Mouse (Mus musculus) embryonic fibroblast, embryonic 13.5 days (primary cell): ENCODE results near the gene Card11. TPM values are rescaled to one million over a fixed set of nuclear protein-coding genes. Genes with fewer than 3 reads are reported as not detected.

Experiments
- H3K27ac ChIP-seq: 2 replicates; pipeline ENCODE4 v1.5.1; 2012; ENCODE audit warnings: low read length, control low read depth, inconsistent platforms; ENCODE audit not compliant: insufficient read depth
- H3K4me1 ChIP-seq: 2 replicates; pipeline ENCODE4 v1.6.1; 2011; ENCODE audit warnings: low read length; ENCODE audit not compliant: control insufficient read depth, insufficient read depth
- H3K4me3 ChIP-seq: 2 replicates; pipeline ENCODE4 v1.5.1; 2011; ENCODE audit warnings: mild to moderate bottlenecking, control low read depth, low read length; ENCODE audit not compliant: insufficient read depth
- CTCF ChIP-seq: IDR thresholded peaks from 2 replicates; pipeline ENCODE4 v1.5.1; 2011; ENCODE audit warnings: mild to moderate bottlenecking, control low read depth, low read length, moderate library complexity, borderline replicate concordance; ENCODE audit not compliant: insufficient read depth
- POLR2A ChIP-seq: IDR thresholded peaks from 2 replicates; pipeline ENCODE4 v1.6.1; 2011; ENCODE audit warnings: low read depth, mild to moderate bottlenecking, control low read depth, low read length, moderate library complexity
- polyA plus RNA-seq: library from polyadenylated mRNA; stranded (reverse); fragments of >200 nt; gene quantifications from 2 replicates; pipeline ENCODE4 v1.2.4, GENCODE M21; 2011; ENCODE audit warnings: low read depth; ENCODE audit not compliant: missing spikeins, insufficient read length

Card11 gene
- polyA plus RNA-seq, 1 experiment = not detected

DNA sequence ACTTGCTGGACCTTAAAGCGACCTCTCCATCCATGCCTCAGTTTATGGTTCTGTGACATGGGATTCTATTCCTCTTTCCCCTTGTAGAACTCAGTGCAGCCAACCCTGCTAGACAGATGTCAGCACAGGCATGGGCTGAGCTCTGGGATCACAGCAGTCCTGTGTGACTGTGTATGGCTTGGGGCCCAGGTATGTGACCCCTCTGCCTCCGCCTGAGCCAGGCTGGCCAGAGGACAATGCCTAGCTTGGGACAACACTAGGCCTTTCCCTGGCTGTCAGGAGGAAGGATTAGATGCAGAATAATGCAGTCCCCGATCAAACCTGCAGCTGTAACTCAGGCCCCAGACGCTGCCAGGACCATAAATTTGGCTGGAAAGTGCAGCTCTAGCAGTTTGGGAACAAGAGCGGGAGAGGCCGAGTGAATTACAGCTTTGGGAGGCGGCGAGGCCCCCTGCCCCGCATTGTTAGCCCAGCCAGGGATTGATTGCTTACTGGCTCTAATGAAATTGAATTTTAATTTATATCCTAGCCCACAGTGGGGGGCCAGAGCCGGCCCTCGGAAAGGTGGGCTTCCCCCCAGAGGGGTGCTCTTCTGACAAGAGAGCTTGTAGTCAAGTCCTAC is 144.4 kb downstream of the Card11 start:
- TF ChIP-seq CTCF (no peak), POLR2A (no peak)
- H3K4me3 ChIP-seq = no peak overlapping the region
- H3K27ac ChIP-seq = no peak overlapping the region
- H3K4me1 ChIP-seq = no peaks in the 10 kb centered on the region

DNA sequence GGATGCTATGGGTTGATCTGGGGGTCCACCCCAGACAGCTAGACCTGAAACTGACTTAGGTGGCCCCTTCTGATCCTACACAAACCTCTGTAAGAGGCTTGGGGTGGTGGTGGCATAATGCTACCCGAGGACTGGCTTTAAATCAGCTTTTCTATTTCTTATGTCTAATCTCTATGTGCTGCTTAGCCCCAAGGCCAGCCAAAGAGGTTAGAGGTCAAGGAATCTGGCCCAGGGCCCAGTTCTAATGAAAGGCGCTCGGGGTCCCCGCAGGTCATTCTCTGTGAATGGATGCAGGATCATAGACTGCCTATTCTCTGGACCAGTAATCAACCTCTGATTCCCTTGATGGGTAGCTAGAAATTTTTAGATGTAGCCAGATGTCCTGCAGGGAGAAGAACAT is 145.7 kb downstream of the Card11 start:
- Histone ChIP-seq H3K27ac (no peak overlapping the region), H3K4me3 (no peak overlapping the region), H3K4me1 (no peaks in the 10 kb centered on the region)
- TF ChIP-seq POLR2A (no peak), CTCF (no peak)

DNA sequence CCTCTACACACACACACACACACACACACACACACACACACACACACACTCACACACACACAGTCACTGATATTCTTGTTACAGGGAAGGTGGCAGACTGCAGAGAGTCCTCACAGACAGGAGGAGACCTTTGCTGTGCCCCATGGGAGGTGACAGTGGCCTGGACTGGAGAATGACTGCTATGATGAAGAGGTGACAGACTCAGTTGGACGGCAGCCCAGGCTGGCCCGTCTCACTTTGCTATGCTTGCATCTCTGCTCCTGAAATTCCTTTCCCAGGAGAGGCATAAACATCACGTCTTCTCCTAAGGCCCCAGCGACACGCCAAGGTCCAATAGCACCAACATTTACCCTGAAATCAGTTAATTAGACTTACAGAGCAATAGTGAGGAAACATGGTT is 146.7 kb downstream of the Card11 start:
- no peak overlapping the region for H3K4me3 ChIP-seq
- H3K27ac ChIP-seq = no peak overlapping the region
- TF ChIP-seq CTCF = no peak
- TF ChIP-seq POLR2A = no peak

GRCm38 (mm10) chr5:140852435-140852996 is 147.9 kb downstream of the Card11 start:
- TF ChIP-seq POLR2A (no peak), CTCF (no peak)
- no peaks in the 10 kb centered on the region for H3K4me1 ChIP-seq

More for the DNA sequence above, 146.7 kb downstream of the Card11 start:
- no peaks in the 10 kb centered on the region for H3K4me1 ChIP-seq

DNA sequence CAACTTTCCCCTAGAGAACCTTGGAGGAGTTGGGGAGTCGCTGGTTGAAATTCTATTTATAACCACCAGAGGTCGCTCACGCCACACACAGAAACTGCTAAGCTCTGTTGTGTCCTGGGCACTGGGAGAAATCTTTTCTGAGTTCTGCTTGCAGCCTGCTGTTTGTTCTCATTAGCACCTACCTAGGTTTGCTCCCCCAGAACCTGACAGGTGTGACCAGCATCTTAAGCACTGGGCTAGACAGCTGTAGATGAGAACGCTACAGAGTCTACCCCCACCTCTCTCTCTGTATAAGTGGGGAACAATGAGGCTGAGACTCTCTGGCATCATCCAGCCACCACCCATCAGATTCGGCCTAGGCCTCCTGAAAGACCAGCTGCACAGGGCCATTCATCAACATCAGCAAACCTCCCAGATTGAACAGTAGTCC is 153.1 kb downstream of the Card11 start:
- Histone ChIP-seq H3K4me1 (no peaks in the 10 kb centered on the region), H3K4me3 (no peak overlapping the region), H3K27ac (no peak overlapping the region)
- no peak for TF ChIP-seq POLR2A
- TF ChIP-seq CTCF = peak; percentile 51; the same call in 1 of the 2 replicates

More at GRCm38 (mm10) chr5:140852435-140852996, 147.9 kb downstream of the Card11 start:
- H3K4me3 ChIP-seq = no peak overlapping the region
- no peak overlapping the region for H3K27ac ChIP-seq

DNA sequence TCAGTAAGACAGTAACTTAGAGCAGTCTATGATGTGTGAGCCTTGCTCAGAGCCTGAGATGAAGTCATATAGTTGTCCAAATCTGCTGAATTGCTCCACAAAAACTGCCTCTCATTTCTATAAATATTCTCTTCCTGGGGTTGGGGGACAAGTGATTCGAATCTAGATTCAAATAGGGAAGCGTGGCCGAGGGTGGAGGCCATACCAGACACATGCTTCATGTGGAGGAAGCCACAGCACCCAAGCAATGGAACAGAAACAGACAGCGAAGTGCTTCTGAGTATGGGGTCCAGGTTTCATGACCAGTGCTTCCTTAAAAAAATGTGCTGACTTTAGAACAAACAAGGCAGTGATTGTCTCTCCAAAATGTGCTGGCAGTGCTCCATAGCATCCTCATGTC is 158.4 kb downstream of the Card11 start:
- TF ChIP-seq CTCF (no peak), POLR2A (no peak)
- no peak overlapping the region for H3K27ac ChIP-seq
- H3K4me1 ChIP-seq = no peaks in the 10 kb centered on the region
- no peak overlapping the region for H3K4me3 ChIP-seq

DNA sequence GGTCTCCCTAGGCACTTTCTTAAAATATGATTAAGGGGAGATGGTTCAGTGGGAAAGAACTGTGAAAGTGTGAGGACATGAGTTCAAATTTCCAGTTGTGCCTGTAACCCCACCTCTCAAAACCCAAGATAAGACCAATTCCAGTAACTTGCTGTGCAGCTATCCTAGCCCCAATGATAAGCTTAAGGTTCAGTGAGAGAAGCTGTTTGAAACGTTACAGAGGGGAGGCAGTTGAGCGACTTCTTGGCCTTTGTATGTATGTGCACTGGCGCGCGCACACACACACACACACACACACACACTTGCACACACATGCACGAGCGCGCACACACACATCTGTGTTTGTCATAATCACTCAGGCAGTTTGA is 169.3 kb downstream of the Card11 start:
- TF ChIP-seq CTCF (no peak), POLR2A (no peak)
- H3K4me1 ChIP-seq = peaks cover 10% of the 10 kb centered on the region
- H3K27ac ChIP-seq = no peak overlapping the region
- H3K4me3 ChIP-seq = no peak overlapping the region

- Histone ChIP-seq H3K4me1 (peaks cover 10% of the 10 kb centered on the region), H3K27ac (no peak within 1 kb of the TSS; the same call in 1 of the 2 replicates), H3K4me3 (peak within 1 kb of the TSS; percentile 91)
- TF ChIP-seq POLR2A (peak; percentile 54), CTCF (no peak)
Measured at GRCm38 (mm10) chr5:140830314-140831063, 169.9 kb downstream of the Card11 start, which contains the start of gene Gna12. TSS of gene Gna12 (minus strand) at chr5:140830431.

GRCm38 (mm10) chr5:140829911-140830294 is 170.5 kb downstream of the Card11 start:
- Histone ChIP-seq H3K4me3 (peak overlapping the region; percentile 91), H3K27ac (no peak overlapping the region), H3K4me1 (peaks cover 10% of the 10 kb centered on the region)
- TF ChIP-seq POLR2A (no peak), CTCF (no peak)

DNA sequence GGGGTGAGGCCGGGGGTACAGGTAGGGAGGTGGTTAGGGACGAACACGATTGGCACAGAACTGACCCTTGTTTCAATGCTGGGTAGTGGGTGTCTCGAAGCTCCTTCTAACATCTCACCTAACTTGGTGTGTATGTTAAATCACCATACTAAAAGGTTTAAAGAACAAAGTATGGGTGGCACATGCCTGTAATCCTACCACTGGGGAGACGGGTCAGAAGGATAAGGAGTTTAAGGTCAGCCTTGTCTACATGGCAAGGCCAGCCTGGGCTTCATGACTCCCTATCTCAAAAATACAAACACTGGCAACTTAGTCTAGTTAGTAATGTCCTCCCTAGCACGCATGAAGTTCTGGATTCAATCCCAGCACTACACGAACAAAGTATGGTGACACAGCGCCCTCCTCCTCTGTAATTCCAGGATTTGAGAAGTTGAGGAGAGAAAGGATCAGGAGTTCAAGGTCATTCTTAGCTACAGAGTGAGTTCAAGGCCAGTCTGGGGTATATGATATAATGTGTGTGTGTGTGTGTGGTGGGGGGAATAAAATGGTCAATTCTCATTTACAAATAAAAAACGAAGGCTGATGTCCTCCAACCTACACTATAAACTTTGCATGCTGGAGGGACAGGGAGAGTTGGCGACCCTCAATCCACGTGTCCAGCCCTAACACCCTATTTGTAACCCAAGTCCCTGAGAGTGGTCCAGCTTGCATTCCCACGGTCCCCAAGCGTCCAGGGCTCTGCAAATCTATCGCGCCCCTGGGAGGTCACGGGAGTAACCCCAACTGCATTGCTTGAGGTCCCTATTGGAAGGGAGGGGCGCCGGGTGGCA is 171.1 kb downstream of the Card11 start:
- Histone ChIP-seq H3K27ac (no peak overlapping the region; the same call in 1 of the 2 replicates), H3K4me3 (peak overlapping the region; percentile 91), H3K4me1 (peaks cover 10% of the 10 kb centered on the region)
- 0 out of 2 replicates have a peak, but pooled peaks have one; percentile 15 for TF ChIP-seq POLR2A
- no peak for TF ChIP-seq CTCF
